Mouse (Mus musculus) G1E (cell line): ENCODE data around the gene Tmod4. TPM values are rescaled to one million over a fixed set of nuclear protein-coding genes. Genes with fewer than 3 reads are reported as not detected.
A peak's percentile ranks its signal among the peaks of the same experiment; 100 is the strongest.
"Not testable (repeated sequence)": the region's sequence is repeated elsewhere in the genome, so short reads cannot be mapped to it uniquely, and the experiment has no call there.

Source experiments
- ATAC-seq: 2 replicates; pipeline ENCODE4 v1.8.0; 2016; ENCODE audit warnings: mild to moderate bottlenecking; ENCODE audit not compliant: insufficient number of reproducible peaks, poor library complexity, low FRiP score, severe bottlenecking; ENCODE audit errors: extremely low read depth
- DNase-seq: peaks from one replicate; pipeline ENCODE4 v3.0.0; 2012; ENCODE audit warnings: low spot score
- H3K27me3 ChIP-seq: 2 replicates; pipeline ENCODE4 v1.6.1; 2012; ENCODE audit warnings: mild to moderate bottlenecking, low read length, inconsistent platforms; ENCODE audit not compliant: insufficient read depth
- H3K36me3 ChIP-seq: replicated peaks from 2 replicates; pipeline ENCODE3; 2012; ENCODE audit warnings: mild to moderate bottlenecking, inconsistent platforms
- H3K4me1 ChIP-seq: 2 replicates; pipeline ENCODE4 v1.6.1; 2012; ENCODE audit warnings: low read depth, low read length, inconsistent platforms, mixed read lengths; ENCODE audit not compliant: insufficient read depth
- H3K4me3 ChIP-seq: 2 replicates; pipeline ENCODE4 v1.5.1; 2012; ENCODE audit warnings: low read depth, mild to moderate bottlenecking, inconsistent platforms, low read length, moderate library complexity, mixed read lengths
- H3K9me3 ChIP-seq: replicated peaks from 2 replicates; pipeline ENCODE4 v1.6.1; 2012; ENCODE audit warnings: inconsistent platforms
- CTCF ChIP-seq: IDR thresholded peaks from 2 replicates; pipeline ENCODE4 v1.5.1; 2012; ENCODE audit warnings: low read depth, low read length, inconsistent platforms, mixed read lengths
- GATA1 ChIP-seq: IDR thresholded peaks from 2 replicates; pipeline ENCODE4 v1.6.1; 2012; ENCODE audit warnings: borderline replicate concordance, low read length, inconsistent platforms, mixed read lengths
- GATA2 ChIP-seq: IDR thresholded peaks from 2 replicates; pipeline ENCODE4 v1.6.1; 2012; ENCODE audit warnings: low read depth, low read length, inconsistent platforms, borderline replicate concordance
- POLR2AphosphoS5 ChIP-seq: IDR thresholded peaks from 2 replicates; pipeline ENCODE4 v1.6.1; 2012; ENCODE audit warnings: low read depth, low read length, inconsistent platforms; ENCODE audit not compliant: insufficient replicate concordance
- TAL1 ChIP-seq: conservative IDR thresholded peaks from 2 replicates; pipeline ENCODE4 v1.6.1; 2012; ENCODE audit warnings: low read depth, low read length, inconsistent platforms, mixed read lengths
- polyA plus RNA-seq: library from polyadenylated mRNA; stranded (reverse); fragments of >175 nt; gene quantifications from 2 replicates; pipeline ENCODE4 v1.2.3, GENCODE M21; 2012
- total RNA-seq, 2 experiments: library from RNA; stranded (forward) in 1 of 2; stranded (reverse) in 1 of 2; fragments of 200-1000 nt in 1 of 2; fragments of >200 nt in 1 of 2; fragmentation: Nextera tagmentation in 1 of 2; gene quantifications; 2 replicates each; pipeline ENCODE4 v1.2.3; 2014 to 2017

Gene Tmod4
- total RNA-seq (2014; fragmentation: Nextera tagmentation), result 9.9 and 11.7 TPM in 2 replicates
- 3.3 and 4.5 TPM in 2 replicates for total RNA-seq (2017)
- 0.17 and 0.22 TPM in 2 replicates for polyA plus RNA-seq

DNA sequence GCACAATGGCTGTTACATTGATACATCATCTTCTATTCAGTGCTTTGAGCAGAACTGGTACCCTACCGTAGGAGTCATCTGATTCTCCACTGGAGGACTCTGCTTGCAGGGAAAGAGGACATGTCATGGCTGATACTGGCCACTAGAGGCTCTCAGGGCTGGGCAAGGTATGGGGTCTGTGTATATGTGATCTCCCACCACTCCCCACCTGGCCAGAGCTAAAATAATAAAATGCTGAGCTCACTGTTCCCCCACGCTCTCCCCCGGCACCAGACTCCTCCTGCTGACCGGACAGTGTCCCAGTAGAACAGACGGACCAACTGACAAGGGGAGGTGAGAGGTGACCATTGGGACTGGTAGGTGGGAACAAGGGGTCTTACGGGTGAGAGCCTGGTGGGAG lies at the start of gene Tmod4:
TSS of gene Tmod4 (plus strand) at position 231 of the 400 bp plus-strand sequence.
- Histone ChIP-seq H3K9me3 (no peaks in the 10 kb centered on the region), H3K4me3 (no peak within 1 kb of the TSS), H3K4me1 (peaks cover 8% of the 10 kb centered on the region), H3K36me3 (peaks cover 90% of the 10 kb centered on the region), H3K27me3 (no peaks in the 10 kb centered on the region)
- DNase-seq, result peak; percentile 48
- ATAC-seq, result peak; percentile 15; the same call in 1 of the 2 replicates
- TF ChIP-seq CTCF, result peak; percentile 91
- TF ChIP-seq GATA2, result no peak

DNA sequence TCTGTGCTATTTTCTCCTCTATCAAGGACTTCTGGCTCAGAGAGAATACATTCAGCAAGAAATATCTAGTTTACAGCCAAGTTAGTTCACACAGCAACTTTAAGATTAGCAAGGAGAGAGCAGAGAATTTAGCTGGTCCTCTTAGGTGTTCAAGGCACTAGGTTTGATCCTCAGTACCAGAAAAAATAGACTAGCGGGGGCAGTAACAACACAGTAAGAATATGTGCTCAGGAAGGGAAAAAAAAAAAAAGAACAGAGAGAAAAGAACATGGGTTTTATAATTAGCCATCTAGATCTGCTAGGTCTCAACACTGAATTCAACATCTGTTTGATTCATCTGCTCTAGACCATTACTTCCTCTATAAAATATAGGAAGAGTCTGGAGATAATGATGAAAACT lies 36.2 kb upstream of the Tmod4 start:
- ATAC-seq, result no peak
- H3K4me3 ChIP-seq, result no peak overlapping the region
- H3K4me1 ChIP-seq, result peaks cover 2% of the 10 kb centered on the region
- H3K9me3 ChIP-seq, result no peaks in the 10 kb centered on the region
- H3K36me3 ChIP-seq, result peaks cover 56% of the 10 kb centered on the region
- H3K27me3 ChIP-seq, result no peaks in the 10 kb centered on the region
- no peak for DNase-seq
- no peak for TF ChIP-seq TAL1
- no peak for TF ChIP-seq CTCF
- no peak for TF ChIP-seq GATA2
- TF ChIP-seq GATA1, result no peak
- no peak for TF ChIP-seq POLR2AphosphoS5

DNA sequence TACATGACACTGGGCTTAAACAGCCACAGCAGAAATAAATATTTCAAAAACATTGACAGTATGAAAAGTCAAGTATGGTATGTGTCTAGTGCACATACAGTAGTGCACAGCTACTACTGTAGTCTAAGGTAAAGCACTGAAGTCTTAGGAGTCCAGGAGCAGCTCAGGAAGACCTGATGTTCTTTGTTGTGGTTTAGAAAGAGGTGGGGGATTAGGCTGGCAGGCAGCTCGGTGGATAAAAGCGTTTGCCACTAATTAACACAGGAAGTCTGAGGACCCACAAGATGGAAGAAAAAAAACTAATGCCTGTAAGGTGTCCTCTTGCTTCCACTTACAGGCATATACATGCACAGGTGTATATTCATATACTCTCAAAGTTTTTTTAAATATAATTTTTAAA lies 23.4 kb upstream of the Tmod4 start:
- Histone ChIP-seq H3K27me3 (no peaks in the 10 kb centered on the region), H3K36me3 (peaks cover 74% of the 10 kb centered on the region), H3K4me3 (no peak overlapping the region), H3K9me3 (no peaks in the 10 kb centered on the region), H3K4me1 (peaks cover 31% of the 10 kb centered on the region)
- DNase-seq (no peak), ATAC-seq (no peak)
- TF ChIP-seq POLR2AphosphoS5 (no peak), TAL1 (no peak)

DNA sequence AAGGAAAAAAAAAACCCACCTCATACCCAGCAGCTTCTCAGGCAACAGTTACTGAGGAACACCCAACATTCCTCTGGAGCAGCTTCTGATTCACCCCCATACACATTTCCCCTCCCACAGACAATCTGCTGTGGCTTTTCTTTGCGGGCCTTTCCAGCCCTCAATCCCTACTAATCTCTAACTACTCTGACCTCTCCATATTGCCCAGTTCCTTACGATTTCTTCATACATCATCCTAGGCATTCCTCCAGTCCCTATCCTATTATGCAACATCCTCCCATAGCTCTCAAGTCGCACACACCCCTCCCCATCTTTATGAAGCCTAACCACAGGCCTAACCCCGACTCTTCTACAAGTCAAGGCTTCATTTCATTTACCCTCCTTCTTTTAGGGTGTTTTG lies 19.2 kb upstream of the Tmod4 start:
- peak overlapping the region; percentile 81 for H3K4me3 ChIP-seq
- DNase-seq (no peak), ATAC-seq (no peak)
- H3K27me3 ChIP-seq, result no peaks in the 10 kb centered on the region
- TF ChIP-seq CTCF (no peak), POLR2AphosphoS5 (no peak), TAL1 (no peak), GATA2 (no peak), GATA1 (no peak)
- H3K4me1 ChIP-seq, result peaks cover 46% of the 10 kb centered on the region
- H3K9me3 ChIP-seq, result no peaks in the 10 kb centered on the region
- H3K36me3 ChIP-seq, result peaks cover 35% of the 10 kb centered on the region

DNA sequence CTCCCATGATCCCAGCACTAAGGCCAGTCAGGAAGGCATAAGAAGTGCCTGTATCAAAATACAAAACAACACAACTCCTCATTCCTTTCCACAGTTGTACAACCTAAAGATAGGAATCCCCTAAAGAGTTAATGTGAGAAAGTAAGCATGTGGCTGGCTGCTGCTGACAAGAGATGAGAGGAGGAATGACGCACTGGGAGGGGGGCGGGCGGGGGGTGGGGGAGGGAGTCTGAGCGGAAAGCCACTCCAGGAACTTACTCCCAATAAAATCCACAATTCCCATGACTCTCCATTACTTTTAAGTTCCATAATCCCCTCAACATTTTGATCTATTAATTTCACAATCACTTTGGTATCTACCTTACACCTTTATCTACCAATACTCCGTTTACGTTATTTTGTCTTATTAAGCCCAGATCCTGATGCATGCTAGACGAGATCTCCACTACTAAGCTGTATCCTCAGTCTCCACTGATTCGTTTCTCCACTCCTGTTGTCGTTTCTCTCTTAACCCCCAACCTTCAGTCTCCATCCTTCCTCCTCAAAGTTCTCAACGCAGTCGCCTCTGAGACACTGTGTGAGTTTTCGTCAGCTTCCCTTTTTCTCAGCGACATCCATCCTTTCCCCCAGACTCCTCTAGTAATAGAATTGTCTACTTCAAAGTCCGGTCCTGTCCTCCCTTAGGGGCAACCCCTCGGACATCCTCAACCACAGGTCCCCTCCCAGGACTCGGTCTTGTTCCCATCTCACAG lies 18.5 kb upstream of the Tmod4 start:
- Histone ChIP-seq H3K4me3 (peak overlapping the region; percentile 81), H3K36me3 (peaks cover 33% of the 10 kb centered on the region), H3K27me3 (no peaks in the 10 kb centered on the region), H3K9me3 (no peaks in the 10 kb centered on the region), H3K4me1 (peaks cover 49% of the 10 kb centered on the region)
- peak; percentile 33 for DNase-seq
- no peak for TF ChIP-seq GATA1
- no peak for TF ChIP-seq TAL1
- no peak for TF ChIP-seq GATA2
- no peak for TF ChIP-seq POLR2AphosphoS5
- no peak for TF ChIP-seq CTCF
- no peak for ATAC-seq

DNA sequence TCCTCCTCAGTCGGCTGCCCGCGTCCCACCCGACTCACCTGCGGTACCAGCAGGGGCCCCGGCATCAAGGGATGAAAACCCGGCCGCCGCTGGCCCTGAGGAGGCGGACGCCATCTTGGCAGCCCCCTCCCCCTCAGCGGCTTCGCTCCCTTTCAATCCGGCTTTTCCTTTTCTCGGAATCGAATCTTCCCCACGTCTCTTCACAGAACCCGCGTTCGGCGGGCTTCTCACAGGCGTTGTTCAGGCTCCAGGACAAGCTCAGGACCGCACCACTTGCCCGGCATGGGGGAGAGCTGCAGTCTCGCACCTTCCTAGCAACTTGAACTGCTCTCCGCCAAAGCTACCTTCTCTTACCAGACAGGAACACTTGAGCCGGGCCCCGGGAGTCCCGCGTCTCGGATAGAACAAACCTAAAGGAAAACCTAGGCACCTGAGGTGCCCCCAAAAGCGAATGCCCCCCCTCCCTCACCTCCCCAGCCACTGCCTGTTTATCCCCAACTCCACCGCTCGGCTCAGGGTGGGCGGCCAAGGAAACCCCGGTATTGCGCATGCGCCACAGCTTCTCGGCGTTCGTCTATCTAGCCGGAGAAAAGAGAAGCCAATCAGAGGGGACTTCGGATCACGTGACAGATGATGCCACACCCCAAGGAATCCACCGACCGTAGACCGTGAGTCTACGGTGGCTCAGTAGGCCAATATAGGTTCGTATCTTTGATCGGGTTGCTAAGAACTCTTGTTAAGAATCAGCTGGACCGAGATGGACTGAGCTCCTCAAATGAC lies 17.7 kb upstream of the Tmod4 start, which contains the start of gene Pip5k1a:
TSS of gene Pip5k1a (minus strand) at position 593 of the 780 bp plus-strand sequence.
- TF ChIP-seq GATA1 (no peak), CTCF (no peak), POLR2AphosphoS5 (no peak), TAL1 (no peak), GATA2 (no peak)
- Histone ChIP-seq H3K4me1 (peaks cover 45% of the 10 kb centered on the region), H3K36me3 (peaks cover 25% of the 10 kb centered on the region), H3K9me3 (no peaks in the 10 kb centered on the region), H3K4me3 (peak within 1 kb of the TSS; percentile 81), H3K27me3 (no peaks in the 10 kb centered on the region)
- DNase-seq, result peak; percentile 89
- ATAC-seq, result peak; percentile 77

DNA sequence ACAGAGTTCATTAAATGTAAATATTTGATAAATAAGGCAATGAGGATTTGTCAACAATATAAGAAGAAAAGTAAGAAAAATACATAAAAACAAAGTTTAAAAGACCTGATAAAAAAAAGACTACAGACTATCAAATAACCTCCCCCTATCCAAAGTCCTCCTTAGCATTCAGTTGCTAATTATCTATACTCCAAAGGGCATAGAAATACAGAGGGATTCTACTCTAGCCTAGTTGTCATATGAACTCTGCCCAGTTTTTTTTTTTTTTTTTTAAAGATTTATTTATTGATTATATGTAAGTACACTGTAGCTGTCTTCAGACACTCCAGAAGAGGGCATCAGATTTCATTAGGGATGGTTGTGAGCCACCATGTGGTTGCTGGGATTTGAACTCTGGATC lies 17.0 kb upstream of the Tmod4 start:
- ATAC-seq, H3K9me3 ChIP-seq, H3K27me3 ChIP-seq, DNase-seq: not testable (repeated sequence)
- H3K4me1 ChIP-seq, result peaks cover 46% of the 10 kb centered on the region
- H3K4me3 ChIP-seq, result peak overlapping the region; percentile 81; the same call in 1 of the 2 replicates
- peaks cover 18% of the 10 kb centered on the region for H3K36me3 ChIP-seq
